Mouse (Mus musculus) urinary bladder, adult 2 months (tissue): ENCODE results near the gene Sult5a1. TPM values are rescaled to one million over a fixed set of nuclear protein-coding genes. Genes with fewer than 3 reads are reported as not detected.
A peak's percentile ranks its signal among the peaks of the same experiment; 100 is the strongest.

Experiments
- DNase-seq: peaks from one replicate; pipeline ENCODE4 v3.0.0; 2022; ENCODE audit warnings: low spot score
- polyA plus RNA-seq: library from polyadenylated mRNA; depleted of rRNA; stranded (reverse); fragments of >200 nt; gene quantifications from 2 replicates; pipeline ENCODE4 v1.2.3, GENCODE M21; 2012; rRNA removed

Sult5a1 gene
- polyA plus RNA-seq, 1 experiment, result 10.6 TPM

DNA sequence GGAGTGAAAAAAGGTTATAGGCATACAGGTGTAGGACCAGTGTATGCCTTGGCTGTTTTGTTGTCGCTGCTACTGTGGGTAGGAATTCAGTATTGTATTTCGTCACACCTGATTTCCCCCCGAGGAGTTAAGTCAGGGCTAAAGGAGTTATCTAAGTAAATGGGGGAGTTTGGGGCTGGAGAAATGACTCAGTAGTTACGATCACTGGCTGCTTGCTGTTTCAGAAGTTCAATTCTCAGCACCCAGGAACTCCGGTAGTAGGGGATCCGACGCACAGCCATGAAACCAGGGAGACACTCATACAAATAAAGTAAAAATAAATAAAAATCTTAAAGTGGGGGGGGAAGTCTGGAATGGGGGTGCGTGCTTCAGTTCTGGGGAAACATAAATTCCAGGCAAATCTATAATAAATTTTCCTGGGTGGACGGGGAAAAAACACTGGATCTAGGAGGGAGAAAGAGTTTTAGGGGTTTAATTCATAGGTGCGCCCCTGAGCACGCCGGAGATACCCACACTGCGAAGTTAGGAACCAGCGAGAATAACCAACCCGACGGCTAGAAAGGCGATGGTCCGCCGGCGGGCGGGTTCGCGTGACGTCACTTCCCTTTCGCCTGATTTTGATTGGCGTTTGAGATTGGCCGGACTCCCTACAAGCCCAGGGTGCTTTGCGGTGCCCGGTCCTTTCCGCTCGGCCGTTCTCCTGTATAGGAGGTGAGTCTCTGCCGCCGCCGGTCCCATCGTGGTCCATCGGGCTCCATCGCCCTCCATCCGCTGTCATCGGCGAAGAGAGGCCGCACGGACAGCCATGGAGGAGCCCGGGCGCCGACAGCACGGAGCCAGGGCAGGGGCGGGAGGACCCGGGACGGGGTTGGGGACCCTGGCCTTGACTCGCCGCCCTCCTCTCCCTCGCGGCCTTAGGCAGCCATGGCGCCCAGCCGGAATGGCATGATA is 56.1 kb downstream of the Sult5a1 start, which contains the start of gene Rpl13:
Rpl13 (plus strand) TSS at position 616 of the 951 bp plus-strand sequence.
- DNase-seq, result peak; percentile 95

- DNase-seq, result no peak
These were observed 56.9 kb downstream of the Sult5a1 start for GRCm38 (mm10) chr8:123101244-123101643.

DNA sequence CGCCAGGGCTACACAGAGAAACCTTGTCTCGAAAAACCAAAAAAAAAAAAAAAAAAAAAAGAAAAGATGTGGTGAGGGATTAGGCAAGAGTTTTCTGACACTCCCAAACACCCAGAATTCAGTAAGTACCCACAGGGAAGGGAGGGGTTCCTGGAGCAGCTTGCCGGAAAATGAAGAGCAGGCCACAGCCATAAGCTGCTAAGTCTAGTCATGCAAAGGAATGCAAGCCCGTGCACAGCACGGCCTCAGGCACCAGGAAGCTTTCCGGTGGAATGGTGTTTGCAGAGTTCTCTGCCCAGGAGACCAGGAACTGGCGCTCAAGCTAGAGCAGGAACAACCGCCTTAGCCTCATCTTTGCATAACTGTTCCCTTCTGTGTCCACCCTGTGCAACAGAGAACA is 57.8 kb downstream of the Sult5a1 start:
- no peak for DNase-seq

DNA sequence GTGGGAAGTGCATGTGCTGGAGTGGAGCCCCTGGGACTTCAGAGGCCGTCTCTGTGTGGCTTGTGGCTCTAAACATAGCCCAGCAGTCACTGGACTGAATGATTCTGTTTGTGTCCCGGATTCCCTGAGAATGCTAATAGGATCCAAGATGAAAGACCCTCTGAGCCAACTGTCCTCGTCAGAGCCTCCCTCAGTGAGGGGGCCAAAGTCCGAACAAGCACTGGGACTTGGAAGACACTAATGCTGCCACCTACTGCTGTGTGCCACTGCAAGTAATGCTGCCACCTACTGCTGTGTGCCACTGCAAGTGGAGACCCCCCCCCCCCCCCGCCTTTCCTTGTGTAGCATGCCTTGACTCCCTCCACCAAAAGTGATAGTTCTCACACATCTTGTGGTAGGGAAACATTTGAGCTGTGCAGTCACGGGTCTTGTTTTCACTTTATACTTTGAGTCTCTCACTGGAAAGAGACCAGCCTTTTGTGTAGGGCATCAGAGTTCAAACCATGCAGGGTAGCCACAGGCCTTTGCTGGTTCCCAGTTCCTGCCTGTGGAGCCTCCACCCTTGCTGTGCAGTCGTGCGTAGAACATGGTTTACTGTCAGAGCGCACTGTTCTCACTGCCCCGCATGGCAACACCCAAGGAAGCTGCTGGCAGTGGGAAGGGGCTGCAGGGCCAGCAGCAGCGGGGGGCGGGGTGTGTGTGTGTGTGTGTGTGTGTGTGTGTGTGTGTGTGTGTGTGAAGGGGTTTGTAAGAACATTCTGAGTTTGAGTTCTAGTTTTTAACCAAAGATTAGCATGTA is 60.1 kb downstream of the Sult5a1 start:
- no peak for DNase-seq

DNA sequence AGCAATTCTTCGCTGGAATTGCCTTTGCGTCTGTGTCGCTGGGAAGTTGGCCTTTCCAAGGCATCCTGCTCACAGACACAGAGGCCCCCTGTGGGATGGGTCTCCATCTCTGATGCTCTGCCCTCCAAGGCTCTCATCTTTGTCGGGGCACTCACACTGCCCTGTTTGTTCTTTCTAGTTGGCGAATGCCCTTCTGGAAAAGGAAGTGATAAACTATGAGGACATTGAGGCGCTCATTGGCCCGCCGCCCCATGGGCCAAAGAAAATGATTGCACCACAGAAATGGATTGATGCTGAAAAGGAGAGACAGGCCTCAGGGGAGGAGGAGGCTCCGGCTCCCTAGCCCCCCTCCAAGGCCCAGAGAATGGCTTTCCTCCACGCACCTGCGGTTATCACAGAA is 60.9 kb downstream of the Sult5a1 start:
- no peak for DNase-seq

Other genes starting within 250 kb of the Sult5a1 start
- 37.9 and 57.1 TPM in 2 replicates for gene Ankrd11, start 116.0 kb downstream of the Sult5a1 start, polyA plus RNA-seq
- 56.0 and 63.5 TPM in 2 replicates for gene Spg7, start 95.4 kb downstream of the Sult5a1 start, polyA plus RNA-seq
- 2,261 and 2,538 TPM in 2 replicates for gene Rpl13, start 56.0 kb downstream of the Sult5a1 start, polyA plus RNA-seq
- gene Cpne7, start 40.9 kb downstream of the Sult5a1 start, polyA plus RNA-seq, result 4.7 and 4.9 TPM in 2 replicates
- gene Dpep1, start 27.9 kb upstream of the Sult5a1 start, polyA plus RNA-seq, result 56.5 and 73.2 TPM in 2 replicates
- 109 and 119 TPM in 2 replicates for gene Chmp1a, start 54.4 kb upstream of the Sult5a1 start, polyA plus RNA-seq
- gene Spata33, start 54.5 kb upstream of the Sult5a1 start, polyA plus RNA-seq, result 2.8 and 4.2 TPM in 2 replicates
- 70.3 and 77.0 TPM in 2 replicates for gene Cdk10, start 66.5 kb upstream of the Sult5a1 start, polyA plus RNA-seq
- 4.3 and 4.8 TPM in 2 replicates for gene Spata2l, start 77.9 kb upstream of the Sult5a1 start, polyA plus RNA-seq
- gene Zfp276, start 95.9 kb upstream of the Sult5a1 start, polyA plus RNA-seq, result 20.6 and 21.3 TPM in 2 replicates
- 30.2 and 36.2 TPM in 2 replicates for gene Vps9d1, start 96.0 kb upstream of the Sult5a1 start, polyA plus RNA-seq
- gene Fanca, start 160.3 kb upstream of the Sult5a1 start, polyA plus RNA-seq, result 8.9 and 15.8 TPM in 2 replicates
- 4.8 and 5.3 TPM in 2 replicates for gene Spire2, start 174.4 kb upstream of the Sult5a1 start, polyA plus RNA-seq
- gene Tcf25, start 215.4 kb upstream of the Sult5a1 start, polyA plus RNA-seq, result 193 TPM in 2 replicates
- gene Mc1r, start 248.8 kb upstream of the Sult5a1 start, polyA plus RNA-seq, result not detected in 2 replicates